Mouse (Mus musculus) stomach, embryonic 14.5 days (tissue): ENCODE data around the gene Plscr5. TPM values are rescaled to one million over a fixed set of nuclear protein-coding genes. Genes with fewer than 3 reads are reported as not detected.
"Not testable (repeated sequence)": the region's sequence is repeated elsewhere in the genome, so short reads cannot be mapped to it uniquely, and the experiment has no call there.

Experiments
- ATAC-seq: fragments of 200-750 bp; cut with Nextera tagmentation; 2 replicates; pipeline ENCODE4 v1.8.0; 2017; ENCODE audit warnings: low read depth, moderate TSS enrichment; ENCODE audit not compliant: insufficient number of reproducible peaks, insufficient read depth, low FRiP score
- H3K27ac ChIP-seq: fragments of 300-500 bp; sonication (generic); 2 replicates; pipeline ENCODE4 v1.5.1; 2014; ENCODE audit warnings: mild to moderate bottlenecking, low read length, moderate library complexity, mixed read lengths
- H3K27me3 ChIP-seq: fragments of 300-500 bp; sonication (generic); 2 replicates; pipeline ENCODE4 v1.6.1; 2014; ENCODE audit warnings: low read length, control low read depth, mixed read lengths; ENCODE audit not compliant: control insufficient read depth, insufficient read depth
- H3K36me3 ChIP-seq: fragments of 300-500 bp; sonication (generic); 2 replicates; pipeline ENCODE4 v1.6.1; 2014; ENCODE audit warnings: mild to moderate bottlenecking, control low read depth, low read length, moderate library complexity, mixed read lengths; ENCODE audit not compliant: control insufficient read depth, insufficient read depth
- H3K4me1 ChIP-seq: fragments of 300-500 bp; sonication (generic); 2 replicates; pipeline ENCODE4 v1.6.1; 2014; ENCODE audit warnings: low read length, control low read depth, mixed read lengths; ENCODE audit not compliant: control insufficient read depth, insufficient read depth
- H3K4me2 ChIP-seq: fragments of 300-500 bp; sonication (generic); replicated peaks from 2 replicates; pipeline ENCODE4 v1.6.1; 2014; ENCODE audit warnings: low read depth, low read length, control low read depth
- H3K4me3 ChIP-seq: fragments of 300-500 bp; sonication (generic); 2 replicates; pipeline ENCODE4 v1.5.1; 2014; ENCODE audit warnings: low read depth, low read length, control low read depth
- H3K9ac ChIP-seq: fragments of 300-500 bp; sonication (generic); replicated peaks from 2 replicates; pipeline ENCODE4 v1.6.1; 2014; ENCODE audit warnings: low read depth, mild to moderate bottlenecking, control low read depth, low read length, moderate library complexity, mixed read lengths
- H3K9me3 ChIP-seq: fragments of 300-500 bp; sonication (generic); 2 replicates; pipeline ENCODE4 v1.6.1; 2016; ENCODE audit warnings: low read depth, low read length, control low read depth; ENCODE audit not compliant: control insufficient read depth
- WGBS: fragments of 180-500 bp; shearing (Covaris S2); extraction: QIAGEN DNeasy Blood & Tissue Kit; methylation state at CpG from one replicate; pipeline ENCODE4 v1.1.7; 2014; 5-methylcytosine and 5-hydroxymethylcytosine counted together
- polyA plus RNA-seq: library from polyadenylated mRNA; unstranded; fragments of >200 nt; fragmentation: Nextera tagmentation; extraction: Ambion mirVana; gene quantifications from 2 replicates; pipeline ENCODE4 v1.2.1, GENCODE M21; 2014

Gene Plscr5
- polyA plus RNA-seq, result 0.27 and 0.71 TPM in 2 replicates

GRCm38 (mm10) chr9:92192636-92193035 lies at the start of gene Plscr5:
TSS of gene Plscr5 (plus strand) at chr9:92192936.
- WGBS, result 63% methylated on average over 9 of the region's 9 CpGs
- H3K4me3 ChIP-seq, H3K36me3 ChIP-seq, H3K9ac ChIP-seq, H3K27ac ChIP-seq, H3K4me1 ChIP-seq, H3K4me2 ChIP-seq, H3K27me3 ChIP-seq, ATAC-seq, H3K9me3 ChIP-seq: not testable (repeated sequence)

- Histone ChIP-seq H3K9me3 (no peaks in the 10 kb centered on the region), H3K9ac (no peak overlapping the region), H3K27ac (no peak overlapping the region), H3K36me3 (no peaks in the 10 kb centered on the region), H3K4me3 (no peak overlapping the region), H3K4me2 (no peak overlapping the region), H3K4me1 (no peaks in the 10 kb centered on the region), H3K27me3 (no peaks in the 10 kb centered on the region)
- 17% methylated on average over 7 of the region's 7 CpGs for WGBS
- ATAC-seq, result peak; percentile 72; the same call in 1 of the 2 replicates
Observed at GRCm38 (mm10) chr9:92147555-92148248, 45.0 kb upstream of the Plscr5 start.

GRCm38 (mm10) chr9:92162213-92162612 lies 30.5 kb upstream of the Plscr5 start:
- no peak overlapping the region for H3K27ac ChIP-seq
- H3K27me3 ChIP-seq, result no peaks in the 10 kb centered on the region
- H3K4me3 ChIP-seq, result no peak overlapping the region
- no peak overlapping the region for H3K9ac ChIP-seq
- no peaks in the 10 kb centered on the region for H3K9me3 ChIP-seq
- no peak overlapping the region for H3K4me2 ChIP-seq
- H3K4me1 ChIP-seq, result no peaks in the 10 kb centered on the region
- WGBS, result 71% methylated on average over 4 of the region's 4 CpGs
- no peaks in the 10 kb centered on the region for H3K36me3 ChIP-seq
- ATAC-seq, result no peak

GRCm38 (mm10) chr9:92173318-92173985 lies 19.3 kb upstream of the Plscr5 start:
- H3K27me3 ChIP-seq, result no peaks in the 10 kb centered on the region
- H3K9ac ChIP-seq, result no peak overlapping the region
- H3K27ac ChIP-seq, result no peak overlapping the region
- no peak overlapping the region for H3K4me2 ChIP-seq
- no peak overlapping the region for H3K4me3 ChIP-seq
- WGBS, result 95% methylated on average over 3 of the region's 3 CpGs
- H3K36me3 ChIP-seq, result no peaks in the 10 kb centered on the region
- ATAC-seq, result no peak
- H3K9me3 ChIP-seq, result no peaks in the 10 kb centered on the region
- H3K4me1 ChIP-seq, result no peaks in the 10 kb centered on the region

GRCm38 (mm10) chr9:92174176-92175075 lies 18.3 kb upstream of the Plscr5 start:
- Histone ChIP-seq H3K36me3 (no peaks in the 10 kb centered on the region), H3K4me1 (no peaks in the 10 kb centered on the region), H3K9ac (no peak overlapping the region), H3K4me3 (no peak overlapping the region), H3K4me2 (no peak overlapping the region), H3K9me3 (no peaks in the 10 kb centered on the region), H3K27me3 (no peaks in the 10 kb centered on the region), H3K27ac (no peak overlapping the region; the same call in 1 of the 2 replicates)
- peak; percentile 71; the same call in 1 of the 2 replicates for ATAC-seq
- 46% methylated on average over 15 of the region's 15 CpGs for WGBS

GRCm38 (mm10) chr9:92178861-92179469 lies 13.8 kb upstream of the Plscr5 start:
- WGBS, result 85% methylated on average over 2 of the region's 2 CpGs
- Histone ChIP-seq H3K27ac (no peak overlapping the region), H3K9ac (no peak overlapping the region), H3K9me3 (no peaks in the 10 kb centered on the region), H3K4me1 (no peaks in the 10 kb centered on the region), H3K4me3 (no peak overlapping the region), H3K27me3 (no peaks in the 10 kb centered on the region), H3K4me2 (no peak overlapping the region), H3K36me3 (no peaks in the 10 kb centered on the region)
- ATAC-seq, result no peak

- no peak overlapping the region for H3K9ac ChIP-seq
- H3K4me1 ChIP-seq, result no peaks in the 10 kb centered on the region
- no peaks in the 10 kb centered on the region for H3K27me3 ChIP-seq
- no peak overlapping the region for H3K27ac ChIP-seq
- WGBS, result 74% methylated on average over 2 of the region's 2 CpGs
- no peaks in the 10 kb centered on the region for H3K9me3 ChIP-seq
- no peak for ATAC-seq
- no peaks in the 10 kb centered on the region for H3K36me3 ChIP-seq
- H3K4me2 ChIP-seq, result no peak overlapping the region
- no peak overlapping the region for H3K4me3 ChIP-seq
Observed at GRCm38 (mm10) chr9:92191295-92191694, 1.4 kb upstream of the Plscr5 start.

GRCm38 (mm10) chr9:92198408-92198807 lies 5.7 kb downstream of the Plscr5 start:
- Histone ChIP-seq H3K9me3 (no peaks in the 10 kb centered on the region), H3K36me3 (no peaks in the 10 kb centered on the region), H3K4me1 (no peaks in the 10 kb centered on the region), H3K4me3 (no peak overlapping the region), H3K27ac (no peak overlapping the region), H3K4me2 (no peak overlapping the region), H3K9ac (no peak overlapping the region), H3K27me3 (no peaks in the 10 kb centered on the region)
- ATAC-seq, result no peak
- WGBS, result 52% methylated on average over 3 of the region's 3 CpGs
